Mouse (Mus musculus): ENCODE results near the gene Uggt2. TPM values are rescaled to one million over a fixed set of nuclear protein-coding genes. Genes with fewer than 3 reads are reported as not detected.

The Uggt2 gene
- polyA plus RNA-seq, 1 experiment from 2014 or later: 15.4 TPM

- no peak overlapping the region for H3K4me2 ChIP-seq (ENCODE audit: low read length)
These were observed 85.7 kb downstream of the Uggt2 start for GRCm38 (mm10) chr14:119013549-119013948.

GRCm38 (mm10) chr14:119012607-119013431, 86.4 kb downstream of the Uggt2 start:
- Histone ChIP-seq H3K27me3 (replicated peaks; ENCODE audit: control insufficient read depth, insufficient read depth, low read length) (no peaks in the 10 kb centered on the region), H3K9ac (ENCODE audit: low read length) (no peak overlapping the region), H3K4me2 (ENCODE audit: low read length) (no peak overlapping the region), H3K27ac (ENCODE audit: low read depth) (no peak overlapping the region), H3K4me1 (replicated peaks; ENCODE audit: control insufficient read depth, insufficient read depth, low read length) (peaks cover 4% of the 10 kb centered on the region; the same call in 1 of the 2 replicates), H3K36me3 (ENCODE audit: control insufficient read depth, insufficient read depth, low read length) (peaks cover 29% of the 10 kb centered on the region), H3K4me3 (ENCODE audit: low read depth, low read length) (no peak overlapping the region), H3K9me3 (ENCODE audit: control insufficient read depth, low read length) (no peaks in the 10 kb centered on the region)
- 61% methylated on average over 23 of the region's 23 CpGs for WGBS
- DNase-seq (ENCODE audit: low spot score): peak; percentile 57
- ATAC-seq (replicated peaks; ENCODE audit: low FRiP score, low TSS enrichment, low read depth): no peak

More at GRCm38 (mm10) chr14:119013549-119013948, 85.7 kb downstream of the Uggt2 start:
- Histone ChIP-seq H3K36me3 (ENCODE audit: control insufficient read depth, insufficient read depth, low read length) (peaks cover 31% of the 10 kb centered on the region), H3K9me3 (ENCODE audit: control insufficient read depth, low read length) (no peaks in the 10 kb centered on the region), H3K27ac (ENCODE audit: low read depth) (no peak overlapping the region), H3K9ac (ENCODE audit: low read length) (no peak overlapping the region), H3K27me3 (replicated peaks; ENCODE audit: control insufficient read depth, insufficient read depth, low read length) (no peaks in the 10 kb centered on the region), H3K4me3 (ENCODE audit: low read depth, low read length) (no peak overlapping the region), H3K4me1 (replicated peaks; ENCODE audit: control insufficient read depth, insufficient read depth, low read length) (no peaks in the 10 kb centered on the region)
- 87% methylated on average over 12 of the region's 12 CpGs for WGBS
- no peak for ATAC-seq (replicated peaks; ENCODE audit: low FRiP score, low TSS enrichment, low read depth)
- DNase-seq (ENCODE audit: low spot score): no peak

GRCm38 (mm10) chr14:119009531-119009930, 89.7 kb downstream of the Uggt2 start:
- H3K27ac ChIP-seq (ENCODE audit: low read depth): no peak overlapping the region
- WGBS: 94% methylated on average over 2 of the region's 2 CpGs
- no peak for DNase-seq (ENCODE audit: low spot score)
- no peaks in the 10 kb centered on the region for H3K9me3 ChIP-seq (ENCODE audit: control insufficient read depth, low read length)
- no peak overlapping the region for H3K4me2 ChIP-seq (ENCODE audit: low read length)
- peaks cover 5% of the 10 kb centered on the region; the same call in 1 of the 2 replicates for H3K4me1 ChIP-seq (replicated peaks; ENCODE audit: control insufficient read depth, insufficient read depth, low read length)
- no peaks in the 10 kb centered on the region for H3K27me3 ChIP-seq (replicated peaks; ENCODE audit: control insufficient read depth, insufficient read depth, low read length)
- ATAC-seq (replicated peaks; ENCODE audit: low FRiP score, low TSS enrichment, low read depth): no peak
- H3K9ac ChIP-seq (ENCODE audit: low read length): no peak overlapping the region
- H3K36me3 ChIP-seq (ENCODE audit: control insufficient read depth, insufficient read depth, low read length): peaks cover 15% of the 10 kb centered on the region
- no peak overlapping the region for H3K4me3 ChIP-seq (ENCODE audit: low read depth, low read length)

GRCm38 (mm10) chr14:119008031-119008590, 91.1 kb downstream of the Uggt2 start:
- Histone ChIP-seq H3K9me3 (ENCODE audit: control insufficient read depth, low read length) (no peaks in the 10 kb centered on the region), H3K27ac (ENCODE audit: low read depth) (peak overlapping the region; percentile 65), H3K36me3 (ENCODE audit: control insufficient read depth, insufficient read depth, low read length) (peaks cover 7% of the 10 kb centered on the region), H3K4me3 (ENCODE audit: low read depth, low read length) (peak overlapping the region; percentile 46), H3K4me1 (replicated peaks; ENCODE audit: control insufficient read depth, insufficient read depth, low read length) (peaks cover 5% of the 10 kb centered on the region; the same call in 1 of the 2 replicates), H3K9ac (ENCODE audit: low read length) (peak overlapping the region; percentile 29; the same call in 1 of the 2 replicates), H3K4me2 (ENCODE audit: low read length) (peak overlapping the region; percentile 91), H3K27me3 (replicated peaks; ENCODE audit: control insufficient read depth, insufficient read depth, low read length) (no peaks in the 10 kb centered on the region)
- DNase-seq (ENCODE audit: low spot score): no peak
- WGBS: 53% methylated on average over 7 of the region's 7 CpGs
- 0 out of 2 replicates have a peak, but pooled peaks have one; percentile 28 for ATAC-seq (replicated peaks; ENCODE audit: low FRiP score, low TSS enrichment, low read depth)

- Histone ChIP-seq H3K27ac (ENCODE audit: low read depth) (peak overlapping the region; percentile 65), H3K9me3 (ENCODE audit: control insufficient read depth, low read length) (no peaks in the 10 kb centered on the region), H3K27me3 (replicated peaks; ENCODE audit: control insufficient read depth, insufficient read depth, low read length) (no peaks in the 10 kb centered on the region), H3K4me1 (replicated peaks; ENCODE audit: control insufficient read depth, insufficient read depth, low read length) (peaks cover 5% of the 10 kb centered on the region; the same call in 1 of the 2 replicates), H3K4me2 (ENCODE audit: low read length) (peak overlapping the region; percentile 91), H3K36me3 (ENCODE audit: control insufficient read depth, insufficient read depth, low read length) (peaks cover 7% of the 10 kb centered on the region; the same call in 1 of the 2 replicates), H3K9ac (ENCODE audit: low read length) (peak overlapping the region; percentile 34), H3K4me3 (ENCODE audit: low read depth, low read length) (peak overlapping the region; percentile 46)
- WGBS: 1% methylated on average over 13 of the region's 13 CpGs
- DNase-seq (ENCODE audit: low spot score): peak; percentile 96
- ATAC-seq (replicated peaks; ENCODE audit: low FRiP score, low TSS enrichment, low read depth): peak; percentile 98
These were observed 91.9 kb downstream of the Uggt2 start for GRCm38 (mm10) chr14:119007103-119007951.

GRCm38 (mm10) chr14:119006441-119007102, 92.7 kb downstream of the Uggt2 start:
- peak; percentile 62 for DNase-seq (ENCODE audit: low spot score)
- peak overlapping the region; percentile 34 for H3K9ac ChIP-seq (ENCODE audit: low read length)

GRCm38 (mm10) chr14:119005834-119006233, 93.4 kb downstream of the Uggt2 start:
- Histone ChIP-seq H3K9ac (ENCODE audit: low read length) (no peak overlapping the region), H3K27me3 (replicated peaks; ENCODE audit: control insufficient read depth, insufficient read depth, low read length) (no peaks in the 10 kb centered on the region), H3K4me1 (replicated peaks; ENCODE audit: control insufficient read depth, insufficient read depth, low read length) (peaks cover 5% of the 10 kb centered on the region; the same call in 1 of the 2 replicates), H3K27ac (ENCODE audit: low read depth) (no peak overlapping the region), H3K4me2 (ENCODE audit: low read length) (peak overlapping the region; percentile 91), H3K9me3 (ENCODE audit: control insufficient read depth, low read length) (no peaks in the 10 kb centered on the region), H3K4me3 (ENCODE audit: low read depth, low read length) (no peak overlapping the region), H3K36me3 (ENCODE audit: control insufficient read depth, insufficient read depth, low read length) (peaks cover 15% of the 10 kb centered on the region)
- 0 out of 2 replicates have a peak, but pooled peaks have one; percentile 14 for ATAC-seq (replicated peaks; ENCODE audit: low FRiP score, low TSS enrichment, low read depth)
- DNase-seq (ENCODE audit: low spot score): peak; percentile 63
- 14% methylated on average over 5 of the region's 5 CpGs for WGBS

More at GRCm38 (mm10) chr14:119006441-119007102, 92.7 kb downstream of the Uggt2 start:
- Histone ChIP-seq H3K27me3 (replicated peaks; ENCODE audit: control insufficient read depth, insufficient read depth, low read length) (no peaks in the 10 kb centered on the region), H3K36me3 (ENCODE audit: control insufficient read depth, insufficient read depth, low read length) (peaks cover 9% of the 10 kb centered on the region; the same call in 1 of the 2 replicates), H3K9me3 (ENCODE audit: control insufficient read depth, low read length) (no peaks in the 10 kb centered on the region), H3K4me3 (ENCODE audit: low read depth, low read length) (peak overlapping the region; percentile 46), H3K4me2 (ENCODE audit: low read length) (peak overlapping the region; percentile 91), H3K27ac (ENCODE audit: low read depth) (peak overlapping the region; percentile 57), H3K4me1 (replicated peaks; ENCODE audit: control insufficient read depth, insufficient read depth, low read length) (peaks cover 5% of the 10 kb centered on the region; the same call in 1 of the 2 replicates)
- no peak for ATAC-seq (replicated peaks; ENCODE audit: low FRiP score, low TSS enrichment, low read depth)
- 1% methylated on average over 49 of the region's 49 CpGs for WGBS

All from intestine, embryonic 14.5 days (tissue).